Mouse (Mus musculus) stomach, embryonic 16.5 days (tissue): ENCODE results near the gene Anks1b. TPM values are rescaled to one million over a fixed set of nuclear protein-coding genes. Genes with fewer than 3 reads are reported as not detected.

Source experiments
- ATAC-seq: fragments of 200-750 bp; cut with Nextera tagmentation; 2 replicates; pipeline ENCODE4 v1.8.0; 2017; ENCODE audit warnings: moderate number of reproducible peaks, moderate TSS enrichment; ENCODE audit not compliant: insufficient read depth, low FRiP score
- H3K27ac ChIP-seq: fragments of 300-500 bp; sonication (generic); 2 replicates; pipeline ENCODE4 v1.5.1; 2014; ENCODE audit warnings: low read length
- H3K27me3 ChIP-seq: fragments of 300-500 bp; sonication (generic); 2 replicates; pipeline ENCODE4 v1.6.1; 2014; ENCODE audit warnings: low read length, control low read depth, mixed read lengths; ENCODE audit not compliant: control insufficient read depth, insufficient read depth
- H3K36me3 ChIP-seq: fragments of 300-500 bp; sonication (generic); 2 replicates; pipeline ENCODE4 v1.6.1; 2014; ENCODE audit warnings: low read length; ENCODE audit not compliant: control insufficient read depth, insufficient read depth
- H3K4me1 ChIP-seq: fragments of 300-500 bp; sonication (generic); 2 replicates; pipeline ENCODE4 v1.6.1; 2014; ENCODE audit warnings: low read length, control low read depth, mixed read lengths; ENCODE audit not compliant: control insufficient read depth, insufficient read depth
- H3K4me2 ChIP-seq: fragments of 300-500 bp; sonication (generic); 2 replicates; pipeline ENCODE4 v1.6.1; 2014; ENCODE audit warnings: low read depth, low read length, mixed read lengths
- H3K4me3 ChIP-seq: fragments of 300-500 bp; sonication (generic); replicated peaks from 2 replicates; pipeline ENCODE4 v1.5.1; 2014; ENCODE audit warnings: mild to moderate bottlenecking, low read length
- H3K9ac ChIP-seq: fragments of 300-500 bp; sonication (generic); 2 replicates; pipeline ENCODE4 v1.6.1; 2014; ENCODE audit warnings: low read length
- H3K9me3 ChIP-seq: fragments of 300-500 bp; sonication (generic); replicated peaks from 2 replicates; pipeline ENCODE4 v1.6.1; 2016; ENCODE audit warnings: low read length, control low read depth; ENCODE audit not compliant: control insufficient read depth
- WGBS: fragments of 180-500 bp; shearing (Covaris S2); extraction: QIAGEN DNeasy Blood & Tissue Kit; methylation state at CpG from one replicate; pipeline ENCODE4 v1.1.7; 2014; 5-methylcytosine and 5-hydroxymethylcytosine counted together
- polyA plus RNA-seq: library from polyadenylated mRNA; unstranded; fragments of >200 nt; fragmentation: Nextera tagmentation; extraction: Ambion mirVana; gene quantifications from 2 replicates; pipeline ENCODE4 v1.2.1, GENCODE M21; 2015

Anks1b gene
- polyA plus RNA-seq, 1 experiment from 2014 or later = 1.4 TPM

DNA sequence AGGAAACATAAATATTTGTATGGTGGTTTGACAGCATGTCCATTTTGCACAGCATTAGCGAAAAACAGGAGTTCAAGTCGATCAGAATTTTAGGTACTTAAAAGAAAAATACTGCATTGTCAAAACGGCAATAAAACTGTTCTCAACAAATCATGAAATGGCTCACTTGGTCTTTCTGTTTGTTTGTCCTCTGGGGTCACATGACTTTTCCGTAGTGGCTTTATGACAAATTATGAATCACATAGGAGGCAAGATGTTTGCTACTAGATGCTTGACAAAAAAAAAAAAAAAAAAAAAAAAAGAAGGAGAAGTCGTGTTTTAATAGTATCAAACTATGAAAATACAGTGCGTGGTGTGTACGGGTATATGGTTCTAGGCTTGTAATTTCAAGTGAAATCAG, 495.7 kb downstream of the Anks1b start:
- no peak overlapping the region for H3K4me2 ChIP-seq
- H3K27me3 ChIP-seq = no peaks in the 10 kb centered on the region
- no peak for ATAC-seq
- no peak overlapping the region for H3K27ac ChIP-seq
- H3K9ac ChIP-seq = no peak overlapping the region
- no peak overlapping the region for H3K4me3 ChIP-seq
- 78% methylated on average over 7 of the region's 7 CpGs for WGBS
- H3K9me3 ChIP-seq = no peaks in the 10 kb centered on the region
- no peaks in the 10 kb centered on the region for H3K4me1 ChIP-seq
- no peaks in the 10 kb centered on the region for H3K36me3 ChIP-seq

DNA sequence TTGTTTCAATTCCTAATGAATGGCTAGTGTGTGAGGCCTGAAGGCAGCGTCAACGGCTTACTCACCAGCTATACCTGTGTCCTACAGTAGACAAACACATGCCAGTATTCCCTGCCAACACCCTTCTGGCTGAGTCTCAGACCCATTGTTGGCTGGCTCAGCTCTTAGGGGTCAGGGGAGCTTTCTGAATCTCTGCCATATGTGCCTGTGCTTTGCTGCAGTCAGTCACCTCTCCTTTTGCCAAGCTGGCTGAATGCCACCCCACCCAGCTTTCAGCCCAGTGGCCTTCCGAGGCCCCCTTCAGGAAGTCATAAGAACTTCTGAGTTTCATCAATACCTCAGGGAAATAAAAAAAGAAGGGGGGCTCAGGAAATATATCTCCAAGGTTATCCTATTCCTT, 497.4 kb downstream of the Anks1b start:
- Histone ChIP-seq H3K9ac (no peak overlapping the region), H3K36me3 (no peaks in the 10 kb centered on the region), H3K27me3 (no peaks in the 10 kb centered on the region), H3K4me2 (no peak overlapping the region), H3K4me1 (no peaks in the 10 kb centered on the region), H3K27ac (no peak overlapping the region), H3K4me3 (no peak overlapping the region), H3K9me3 (no peaks in the 10 kb centered on the region)
- WGBS = 79% methylated on average over 3 of the region's 3 CpGs
- no peak for ATAC-seq

DNA sequence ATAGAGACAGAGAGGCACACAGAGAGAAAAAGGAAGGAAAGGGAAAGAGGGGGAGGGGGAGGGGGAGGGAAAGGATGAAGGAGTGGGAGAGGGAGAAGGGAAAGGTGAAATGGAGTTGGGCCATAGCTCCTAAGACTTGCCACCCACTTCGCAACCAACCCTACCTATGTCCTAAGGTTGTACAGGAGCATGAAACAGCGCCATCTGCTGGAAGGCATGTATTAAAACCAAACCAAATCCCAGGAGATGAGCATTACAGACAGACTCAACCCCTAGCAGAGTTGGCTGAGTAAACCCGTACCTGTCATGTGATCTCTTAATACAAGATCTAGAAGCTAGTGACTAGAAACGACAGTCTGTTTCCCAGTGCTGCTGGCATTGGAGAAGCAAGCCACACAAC, 500.2 kb downstream of the Anks1b start:
- no peak for ATAC-seq
- H3K27me3 ChIP-seq = no peaks in the 10 kb centered on the region
- H3K36me3 ChIP-seq = no peaks in the 10 kb centered on the region
- H3K4me2 ChIP-seq = no peak overlapping the region
- H3K4me1 ChIP-seq = no peaks in the 10 kb centered on the region
- no peak overlapping the region for H3K4me3 ChIP-seq
- 34% methylated on average over 4 of the region's 4 CpGs for WGBS
- H3K27ac ChIP-seq = no peak overlapping the region
- no peaks in the 10 kb centered on the region for H3K9me3 ChIP-seq
- H3K9ac ChIP-seq = no peak overlapping the region

DNA sequence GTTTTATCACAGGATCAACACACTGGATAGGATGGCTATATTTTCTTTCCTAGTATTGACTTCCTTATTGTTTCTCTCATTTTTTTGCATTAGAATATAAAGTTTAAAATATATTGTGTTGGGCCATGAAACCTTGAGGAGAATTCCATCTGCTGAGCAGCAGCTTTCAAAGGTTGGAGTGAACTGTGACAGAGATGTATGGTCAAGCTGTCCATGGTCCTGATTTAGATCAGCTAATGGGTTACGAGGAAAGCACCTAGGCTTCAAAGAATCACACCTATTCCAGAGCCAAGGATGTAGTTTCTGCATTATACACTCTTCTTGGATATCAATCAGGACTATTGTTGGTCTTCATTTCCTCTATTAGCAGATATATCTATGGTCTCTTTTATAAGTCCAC, 503.3 kb downstream of the Anks1b start:
- no peak for ATAC-seq
- H3K27ac ChIP-seq = no peak overlapping the region
- no peaks in the 10 kb centered on the region for H3K9me3 ChIP-seq
- WGBS = 47% methylated on average over 1 of the region's 1 CpGs
- H3K27me3 ChIP-seq = no peaks in the 10 kb centered on the region
- H3K4me1 ChIP-seq = no peaks in the 10 kb centered on the region
- H3K4me3 ChIP-seq = no peak overlapping the region
- H3K4me2 ChIP-seq = no peak overlapping the region
- no peaks in the 10 kb centered on the region for H3K36me3 ChIP-seq
- H3K9ac ChIP-seq = no peak overlapping the region

DNA sequence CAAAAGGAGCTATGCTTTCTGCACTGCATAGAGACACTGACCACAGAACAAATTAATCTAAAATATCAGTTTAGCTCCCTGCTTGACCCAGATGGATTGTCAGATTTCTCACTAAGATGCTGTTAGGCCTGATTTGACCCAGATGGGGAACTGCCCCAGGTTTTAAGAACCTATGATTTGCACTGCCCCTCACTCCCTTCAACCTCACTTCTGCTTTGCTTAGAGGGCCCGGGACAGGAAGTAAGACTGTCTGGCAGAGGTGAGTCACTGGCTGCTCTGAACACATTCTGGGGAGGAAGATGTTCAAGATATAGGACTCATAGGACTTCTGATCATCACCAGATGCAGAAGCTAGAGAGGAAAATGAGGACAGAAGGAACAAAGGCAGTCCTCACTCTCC, 506.8 kb downstream of the Anks1b start:
- 59% methylated on average over 1 of the region's 1 CpGs for WGBS
- Histone ChIP-seq H3K27ac (no peak overlapping the region), H3K4me1 (no peaks in the 10 kb centered on the region), H3K4me2 (no peak overlapping the region), H3K9ac (no peak overlapping the region), H3K27me3 (no peaks in the 10 kb centered on the region), H3K4me3 (no peak overlapping the region), H3K36me3 (no peaks in the 10 kb centered on the region), H3K9me3 (no peaks in the 10 kb centered on the region)
- ATAC-seq = no peak

DNA sequence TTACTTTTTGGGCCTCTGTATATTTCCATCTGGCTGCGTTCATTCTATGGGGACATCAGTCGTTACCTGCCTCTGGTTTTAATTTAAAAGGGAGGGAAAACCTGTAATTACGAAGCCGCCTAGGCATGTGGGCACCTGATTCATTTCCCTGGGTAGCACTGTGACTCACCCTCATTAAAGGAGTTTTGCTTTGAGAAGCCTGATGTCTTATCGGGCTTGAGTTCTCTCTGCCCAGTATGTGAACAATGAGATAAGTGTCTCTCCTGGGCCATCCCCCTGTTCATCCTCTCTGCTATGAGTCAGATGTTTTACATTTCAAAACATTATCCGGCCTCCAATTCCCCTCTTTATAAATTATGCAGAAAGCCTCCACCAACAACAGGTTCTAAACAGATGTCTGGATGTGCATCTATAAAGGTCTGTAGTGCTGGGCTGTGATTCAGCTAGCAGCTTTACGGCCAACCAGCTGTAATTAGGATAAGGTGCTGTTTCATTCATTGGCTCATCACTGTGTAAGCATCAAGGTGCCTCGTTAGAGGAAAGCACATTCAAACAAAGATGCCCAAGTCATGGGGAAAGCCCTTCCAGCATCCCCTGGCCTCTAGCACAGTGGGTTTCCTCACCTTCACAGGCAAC, 507.5 kb downstream of the Anks1b start:
- no peaks in the 10 kb centered on the region for H3K9me3 ChIP-seq
- no peak for ATAC-seq
- H3K27ac ChIP-seq = no peak overlapping the region
- no peaks in the 10 kb centered on the region for H3K36me3 ChIP-seq
- H3K9ac ChIP-seq = no peak overlapping the region
- 71% methylated on average over 8 of the region's 8 CpGs for WGBS
- no peak overlapping the region for H3K4me3 ChIP-seq
- H3K27me3 ChIP-seq = no peaks in the 10 kb centered on the region
- no peak overlapping the region for H3K4me2 ChIP-seq
- H3K4me1 ChIP-seq = no peaks in the 10 kb centered on the region

DNA sequence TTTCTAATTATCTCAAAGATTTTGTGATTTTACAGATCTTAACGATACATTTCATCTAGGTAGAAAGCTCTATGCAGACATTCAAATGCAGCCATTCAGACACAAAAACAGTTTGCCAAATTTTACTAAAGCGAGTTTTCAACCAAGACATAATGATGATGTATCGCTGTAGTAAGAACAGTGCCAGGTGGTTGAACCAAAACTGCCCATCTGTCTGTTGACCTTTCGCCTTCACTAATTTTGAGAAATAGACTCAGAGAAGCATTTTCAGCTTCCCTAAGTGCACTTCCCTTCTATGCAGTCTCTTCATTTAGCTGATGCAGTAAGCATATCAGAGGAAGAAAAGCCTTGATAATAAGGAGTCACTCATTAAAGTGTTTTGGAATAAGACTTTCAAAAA, 527.1 kb downstream of the Anks1b start:
- H3K36me3 ChIP-seq = no peaks in the 10 kb centered on the region
- H3K4me3 ChIP-seq = no peak overlapping the region
- H3K27me3 ChIP-seq = no peaks in the 10 kb centered on the region
- no peak for ATAC-seq
- H3K4me1 ChIP-seq = no peaks in the 10 kb centered on the region
- 88% methylated on average over 4 of the region's 4 CpGs for WGBS
- H3K9ac ChIP-seq = no peak overlapping the region
- H3K27ac ChIP-seq = no peak overlapping the region
- no peaks in the 10 kb centered on the region for H3K9me3 ChIP-seq
- H3K4me2 ChIP-seq = no peak overlapping the region

DNA sequence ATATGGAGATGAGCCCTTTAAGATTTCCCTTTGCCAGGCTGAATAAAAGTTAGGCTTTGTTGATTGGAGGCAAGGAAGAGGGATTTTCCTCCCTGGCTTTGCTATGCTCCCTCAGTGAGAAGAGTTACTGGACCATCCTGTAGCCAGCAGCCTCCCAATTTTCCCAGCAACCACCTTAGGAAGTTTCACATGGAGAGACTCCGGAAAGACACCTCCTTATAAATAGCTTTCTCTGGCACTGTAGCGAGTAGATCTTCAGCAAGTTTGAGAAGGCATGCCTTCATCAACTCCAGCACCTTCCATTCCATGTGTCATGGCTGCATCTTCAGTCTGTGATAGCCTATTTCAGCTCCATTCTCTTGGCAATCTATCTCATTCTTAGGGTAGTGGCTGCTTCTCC, 535.2 kb downstream of the Anks1b start:
- Histone ChIP-seq H3K27ac (no peak overlapping the region), H3K9me3 (no peaks in the 10 kb centered on the region), H3K4me3 (no peak overlapping the region), H3K36me3 (no peaks in the 10 kb centered on the region), H3K4me2 (no peak overlapping the region), H3K27me3 (no peaks in the 10 kb centered on the region), H3K4me1 (no peaks in the 10 kb centered on the region), H3K9ac (no peak overlapping the region)
- 84% methylated on average over 2 of the region's 2 CpGs for WGBS
- no peak for ATAC-seq

DNA sequence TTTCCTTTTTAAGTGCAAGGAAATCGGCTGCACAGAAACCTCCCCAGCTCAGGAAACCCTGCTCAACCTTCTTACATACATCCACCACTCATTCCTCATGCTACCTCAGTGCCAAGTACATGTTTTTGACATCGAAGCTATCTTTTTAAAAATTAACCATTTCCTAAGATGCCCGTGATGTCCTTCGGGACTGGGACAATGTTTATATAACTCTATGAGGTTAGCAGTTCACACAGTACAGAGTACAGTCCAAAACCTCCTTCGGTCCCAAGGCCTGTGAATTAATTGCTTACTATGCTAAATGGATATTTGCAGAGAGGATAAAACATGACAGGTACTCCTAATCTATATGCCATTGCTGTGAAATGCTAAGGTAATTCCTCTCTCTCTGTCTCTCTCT, 558.2 kb downstream of the Anks1b start:
- Histone ChIP-seq H3K27ac (no peak overlapping the region), H3K4me1 (no peaks in the 10 kb centered on the region), H3K9ac (no peak overlapping the region), H3K4me3 (no peak overlapping the region), H3K4me2 (no peak overlapping the region), H3K36me3 (no peaks in the 10 kb centered on the region), H3K27me3 (no peaks in the 10 kb centered on the region), H3K9me3 (no peaks in the 10 kb centered on the region)
- WGBS = 49% methylated on average over 5 of the region's 5 CpGs
- no peak for ATAC-seq

DNA sequence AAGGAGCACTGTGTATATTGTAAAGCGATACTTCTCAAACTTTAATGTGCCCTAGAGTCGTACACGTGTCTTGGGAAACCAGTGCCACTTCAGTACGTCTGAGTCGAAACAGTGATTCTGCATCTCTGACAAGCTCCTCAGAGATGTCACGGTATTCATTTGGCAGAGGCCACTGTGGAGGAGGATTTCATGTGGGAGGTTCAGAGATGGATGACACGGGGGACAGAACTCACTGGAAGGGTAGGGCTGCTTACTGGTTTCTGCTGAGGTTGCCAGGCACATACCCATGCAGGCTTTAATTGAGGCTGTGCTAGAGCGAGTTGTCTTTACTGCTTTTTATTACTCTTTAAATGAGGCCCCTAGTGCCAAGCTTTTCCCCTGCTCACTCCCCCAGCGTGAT, 558.7 kb downstream of the Anks1b start:
- Histone ChIP-seq H3K27ac (no peak overlapping the region), H3K9ac (no peak overlapping the region), H3K36me3 (no peaks in the 10 kb centered on the region), H3K4me1 (no peaks in the 10 kb centered on the region), H3K9me3 (no peaks in the 10 kb centered on the region), H3K4me2 (no peak overlapping the region), H3K4me3 (no peak overlapping the region), H3K27me3 (no peaks in the 10 kb centered on the region)
- 56% methylated on average over 9 of the region's 9 CpGs for WGBS
- no peak for ATAC-seq
